ENCODE assay signal across 8 mouse cellular contexts in the genomic region with DNA sequence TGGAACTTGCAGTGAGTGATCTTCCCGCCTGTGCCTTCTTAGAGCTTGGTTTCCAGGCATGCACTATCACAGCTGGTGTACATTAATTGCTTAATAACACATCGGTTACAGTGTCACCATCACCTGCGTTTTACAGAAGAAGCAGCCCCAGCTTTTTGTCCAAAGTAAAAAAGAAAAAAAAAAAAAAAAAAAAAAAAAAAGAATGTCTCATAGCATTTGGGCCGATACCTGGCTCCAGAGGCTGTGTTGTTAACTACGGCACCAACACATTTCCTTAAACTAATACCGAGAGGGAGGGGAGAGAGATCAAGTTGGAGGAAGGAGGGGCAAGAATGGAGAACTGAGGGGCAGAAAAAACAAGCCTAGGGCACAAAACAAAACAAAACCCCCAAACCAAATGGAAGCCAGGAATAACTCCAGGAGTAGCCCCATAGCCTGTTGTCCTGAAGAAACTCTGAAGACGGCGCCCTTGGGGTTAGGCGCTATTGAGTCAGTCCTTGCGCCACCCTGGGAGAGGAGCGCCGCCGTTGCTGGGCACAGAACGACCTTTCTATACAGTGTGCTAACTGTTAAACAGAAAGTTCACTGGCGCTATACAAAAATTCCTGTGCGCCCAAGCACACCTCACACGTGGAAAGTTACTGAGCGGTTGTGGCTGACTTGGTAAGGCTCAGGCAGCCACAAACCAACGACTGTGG. TPM values are rescaled to one million over a fixed set of nuclear protein-coding genes. Genes with fewer than 3 reads are reported as not detected.
DNase-seq lines count a peak whose midpoint lies in the region; ATAC-seq and TF ChIP-seq lines count a peak whose summit lies in the region.

No protein-coding gene starts in this region.

- DNase-seq in spleen, adult 2 months (ENCODE audit: low read depth in 1 of 2, low spot score in 2 of 2), result peak in 1 of 2 experiments; percentile 29
- no peak for DNase-seq in spleen, adult 12 weeks (ENCODE audit: low spot score)
- peak; percentile 46 for DNase-seq in lung, postnatal 36 days
- DNase-seq in splenic B cell, adult 2 months (ENCODE audit: low read depth, low spot score), result peak; percentile 60
- no peak for DNase-seq in left cerebral cortex, adult 8-10 months (ENCODE audit: low spot score in 2 of 2)
- DNase-seq in frontal cortex, adult 2 months (ENCODE audit: extremely low spot score in 1 of 2, low spot score in 1 of 2), result no peak

- H3K4me1 ChIP-seq in spleen, adult 2 months (ENCODE audit: control insufficient read depth, insufficient read depth, insufficient read length), result peaks cover 7% of the 10 kb centered on the region; the same call in 1 of the 2 replicates
- peaks cover 21% of the 10 kb centered on the region; the same call in 1 of the 2 replicates for H3K4me1 ChIP-seq in kidney, embryonic 15.5 days

- peak overlapping the region; percentile 92 for H3K9ac ChIP-seq in kidney, embryonic 15.5 days

- no peak for TF ChIP-seq CTCF in spleen, adult 2 months (IDR thresholded peaks at IDR 0.05; ENCODE audit: extremely low read depth, insufficient read depth, insufficient read length, insufficient replicate concordance)

- TF ChIP-seq POLR2A in spleen, adult 2 months (IDR thresholded peaks at IDR 0.05; ENCODE audit: low read depth, low read length), result no peak

- H3K27me3 ChIP-seq in spleen, adult 2 months (ENCODE audit: control insufficient read depth, insufficient read depth, low read length), result peaks cover 2% of the 10 kb centered on the region; the same call in 1 of the 2 replicates
- H3K27me3 ChIP-seq in kidney, embryonic 15.5 days, result no peaks in the 10 kb centered on the region
- no peaks in the 10 kb centered on the region for H3K27me3 ChIP-seq in splenic B cell, adult 2 months (ENCODE audit: control insufficient read depth, insufficient read depth, low read length, poor library complexity, severe bottlenecking)

- H3K4me3 ChIP-seq in spleen, adult 2 months (ENCODE audit: extremely low read depth, insufficient read depth, insufficient read length), result peak overlapping the region; percentile 32; the same call in 1 of the 2 replicates
- H3K4me3 ChIP-seq in kidney, embryonic 15.5 days (replicated peaks), result peak overlapping the region; percentile 84

- 16% methylated on average over 19 of the region's 19 CpGs for WGBS in spleen, adult 2 months
- 15% methylated on average over 19 of the region's 19 CpGs for WGBS in kidney, embryonic 15.5 days

- H3K27ac ChIP-seq in spleen, adult 2 months (ENCODE audit: insufficient read depth, low read length), result peak overlapping the region; percentile 27
- peak overlapping the region; percentile 100 for H3K27ac ChIP-seq in kidney, embryonic 15.5 days

- peak overlapping the region; percentile 94 for H3K4me2 ChIP-seq in kidney, embryonic 15.5 days

- ATAC-seq in erythroid progenitor cell, adult 5-6 weeks (replicated peaks; ENCODE audit: low FRiP score, poor library complexity, severe bottlenecking), result peak; percentile 60
- peak; percentile 30 for ATAC-seq in kidney, embryonic 15.5 days (replicated peaks; ENCODE audit: low FRiP score)

- H3K9me3 ChIP-seq in kidney, embryonic 15.5 days (replicated peaks), result no peaks in the 10 kb centered on the region

- no peaks in the 10 kb centered on the region for H3K36me3 ChIP-seq in spleen, adult 2 months (ENCODE audit: control insufficient read depth, insufficient read depth, low read length)
- H3K36me3 ChIP-seq in kidney, embryonic 15.5 days, result peaks cover 8% of the 10 kb centered on the region
- no peaks in the 10 kb centered on the region for H3K36me3 ChIP-seq in splenic B cell, adult 2 months (ENCODE audit: control insufficient read depth, insufficient read depth, low read length, poor library complexity, severe bottlenecking)

RNA-seq across cellular contexts. Expression of a gene that starts 0.6 kb away (rescaled TPM):
- 418 and 468 TPM in 2 replicates for polyA plus RNA-seq in spleen, adult 2 months (2012; rRNA removed)
- total RNA-seq in erythroid progenitor cell, adult 5-6 weeks (2015; ENCODE audit: low replicate concordance), result 6,032 and 6,430 TPM in 2 replicates
- 6,106 and 7,183 TPM in 2 replicates for total RNA-seq in erythroid progenitor cell, adult 5-6 weeks (2017; ENCODE audit: low replicate concordance)
- 425 and 436 TPM in 2 replicates for polyA plus RNA-seq in kidney, embryonic 15.5 days (2015; fragmentation: Nextera tagmentation; extraction: Ambion mirVana)
- total RNA-seq in left cerebral cortex, adult 8-10 months (2022), result 1 to 10 TPM; 6.3 to 9.3 (median 8.0) TPM
- polyA plus RNA-seq in frontal cortex, adult 2 months (2012; rRNA removed), result 42.8 and 43.2 TPM in 2 replicates

RNA-seq across cellular contexts. Expression of a gene that starts 36.7 kb away (rescaled TPM):
- polyA plus RNA-seq in spleen, adult 2 months (2012; rRNA removed), result 3.6 and 3.9 TPM in 2 replicates
- total RNA-seq in erythroid progenitor cell, adult 5-6 weeks (2015; ENCODE audit: low replicate concordance), result 7.6 and 19.3 TPM in 2 replicates
- 21.9 and 25.0 TPM in 2 replicates for total RNA-seq in erythroid progenitor cell, adult 5-6 weeks (2017; ENCODE audit: low replicate concordance)
- polyA plus RNA-seq in kidney, embryonic 15.5 days (2015; fragmentation: Nextera tagmentation; extraction: Ambion mirVana), result 74.3 and 77.4 TPM in 2 replicates
- 10 to 100 TPM; 32.0 to 42.3 (median 37.3) TPM for total RNA-seq in left cerebral cortex, adult 8-10 months (2022)
- 40.7 and 46.0 TPM in 2 replicates for polyA plus RNA-seq in frontal cortex, adult 2 months (2012; rRNA removed)

RNA-seq across cellular contexts. Expression of a gene that starts 53.6 kb away (rescaled TPM):
- 22.2 and 43.4 TPM in 2 replicates for polyA plus RNA-seq in spleen, adult 2 months (2012; rRNA removed)
- 41.8 TPM in 1 of 2 replicates, not detected in the other for total RNA-seq in erythroid progenitor cell, adult 5-6 weeks (2015; ENCODE audit: low replicate concordance)
- not detected in 2 replicates for total RNA-seq in erythroid progenitor cell, adult 5-6 weeks (2017; ENCODE audit: low replicate concordance)
- polyA plus RNA-seq in kidney, embryonic 15.5 days (2015; fragmentation: Nextera tagmentation; extraction: Ambion mirVana), result 8.3 and 15.2 TPM in 2 replicates
- total RNA-seq in left cerebral cortex, adult 8-10 months (2022), result 1 to 10 TPM in 3 of 4 experiments, not detected in 1; 3.7 to 5.8 (median 4.0) TPM
- polyA plus RNA-seq in frontal cortex, adult 2 months (2012; rRNA removed), result 15.4 and 24.6 TPM in 2 replicates

Comparison
In these comparisons a context has a peak if more than half of its experiments do, and no peak if none do; other contexts are left out.
1. DNase-seq: peak in lung, postnatal 36 days (single experiment) and splenic B cell, adult 2 months (single experiment); none in spleen, adult 12 weeks (single experiment), left cerebral cortex, adult 8-10 months (0 of 2) and frontal cortex, adult 2 months (0 of 2).